8 mouse cellular contexts compared by ENCODE assay signal in the genomic region with DNA sequence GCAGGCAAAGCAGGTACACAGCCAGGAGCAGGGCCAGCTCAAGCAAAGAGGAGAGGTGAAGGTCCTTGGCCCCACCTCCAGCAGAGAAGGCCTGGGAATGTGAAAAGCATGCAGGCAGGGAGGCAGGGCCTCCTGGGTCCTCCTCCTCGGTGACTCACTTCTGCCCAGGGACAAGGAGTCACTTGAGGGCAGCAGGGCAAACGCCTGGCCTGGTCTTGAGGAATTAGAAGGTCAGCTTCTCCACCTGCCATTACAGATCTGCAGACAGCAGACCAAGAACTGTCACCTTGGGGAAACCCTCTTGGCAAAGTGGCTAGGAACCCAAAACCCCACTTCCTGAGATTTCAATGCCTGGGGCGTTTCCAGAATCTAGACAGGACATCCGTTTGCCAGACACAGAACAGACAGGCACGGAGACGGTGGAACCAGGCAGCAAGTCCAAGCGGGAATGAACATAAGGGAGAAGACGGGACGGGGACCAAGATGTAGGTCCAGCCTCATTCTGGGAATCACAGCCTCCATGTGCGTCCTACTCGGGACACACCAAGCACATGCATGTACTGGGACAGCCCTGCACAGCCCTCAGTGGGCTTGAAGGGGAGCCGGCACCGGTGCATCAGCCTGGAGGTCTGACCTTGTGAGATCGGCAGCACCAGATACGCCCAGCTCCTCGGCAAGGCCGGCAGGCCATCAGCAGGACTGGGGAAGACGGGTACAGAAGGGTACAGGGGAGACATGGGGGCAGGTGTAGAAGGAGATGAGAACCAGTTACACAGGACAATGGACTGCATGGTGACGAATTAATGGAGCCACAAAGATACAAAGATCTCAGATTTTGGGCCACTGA. TPM values are rescaled to one million over a fixed set of nuclear protein-coding genes. Genes with fewer than 3 reads are reported as not detected.
DNase-seq lines count a peak whose midpoint lies in the region; ATAC-seq and TF ChIP-seq lines count a peak whose summit lies in the region.

No protein-coding gene starts in this region.

- H3K4me3 ChIP-seq in E14TG2a.4 (replicated peaks; ENCODE audit: low read length), result peak overlapping the region; percentile 91
- peak overlapping the region; percentile 90 for H3K4me3 ChIP-seq in hindbrain, postnatal 0 days (ENCODE audit: low read length)
- H3K4me3 ChIP-seq in liver, embryonic 14.5 days (ENCODE audit: insufficient read depth in 1 of 2, low read depth in 2 of 2, low read length in 2 of 2), result peak overlapping the region; percentile 67
- H3K4me3 ChIP-seq in neural tube, embryonic 12.5 days, result peak overlapping the region; percentile 82

- no peak for TF ChIP-seq CTCF in E14TG2a.4 (conservative IDR thresholded peaks at IDR 0.05; ENCODE audit: low read length)
- no peak; the same call in 1 of the 2 replicates for TF ChIP-seq CTCF in hindbrain, postnatal 0 days (IDR thresholded peaks at IDR 0.05; ENCODE audit: low read depth)
- no peak for TF ChIP-seq CTCF in liver, embryonic 14.5 days (IDR thresholded peaks at IDR 0.05; ENCODE audit: low read depth)

- intact Hi-C loops in left cerebral cortex, postnatal 4 days (cut with DNase I), result no loop called here

- peaks cover 26% of the 10 kb centered on the region for H3K27me3 ChIP-seq in E14TG2a.4 (ENCODE audit: insufficient read depth, low read length)
- H3K27me3 ChIP-seq in hindbrain, postnatal 0 days (ENCODE audit: insufficient read depth, low read length), result no peaks in the 10 kb centered on the region
- H3K27me3 ChIP-seq in liver, embryonic 14.5 days (ENCODE audit: control insufficient read depth, insufficient read depth, low read length), result no peaks in the 10 kb centered on the region
- H3K27me3 ChIP-seq in neural tube, embryonic 12.5 days (replicated peaks), result no peaks in the 10 kb centered on the region

- peak overlapping the region; percentile 96 for H3K9ac ChIP-seq in hindbrain, postnatal 0 days (replicated peaks; ENCODE audit: low read length)
- H3K9ac ChIP-seq in liver, embryonic 14.5 days (replicated peaks), result no peak overlapping the region
- H3K9ac ChIP-seq in neural tube, embryonic 12.5 days, result no peak overlapping the region

- H3K4me2 ChIP-seq in hindbrain, postnatal 0 days (ENCODE audit: low read depth, low read length), result peak overlapping the region; percentile 95
- peak overlapping the region; percentile 74 for H3K4me2 ChIP-seq in liver, embryonic 14.5 days (ENCODE audit: low read depth)
- H3K4me2 ChIP-seq in neural tube, embryonic 12.5 days (replicated peaks), result peak overlapping the region; percentile 96

- H3K36me3 ChIP-seq in E14TG2a.4 (ENCODE audit: insufficient read depth, low read length), result peaks cover under 1% of the 10 kb centered on the region; the same call in 1 of the 2 replicates
- peaks cover under 1% of the 10 kb centered on the region; the same call in 1 of the 2 replicates for H3K36me3 ChIP-seq in hindbrain, postnatal 0 days (ENCODE audit: insufficient read depth, low read length)
- 0 out of 2 replicates have a peak, but pooled peaks cover under 1% of the 10 kb centered on the region for H3K36me3 ChIP-seq in liver, embryonic 14.5 days (replicated peaks; ENCODE audit: control insufficient read depth, insufficient read depth, low read depth)
- H3K36me3 ChIP-seq in neural tube, embryonic 12.5 days, result peaks cover 2% of the 10 kb centered on the region

- peak; percentile 89 for DNase-seq in adrenal gland, postnatal 14 days
- DNase-seq in gastrocnemius, adult 8-10 months (ENCODE audit: low spot score in 2 of 2), result peak; percentile 24 to 36
- no peak for DNase-seq in hindbrain, postnatal 0 days (ENCODE audit: low spot score)
- no peak for DNase-seq in liver, embryonic 14.5 days (ENCODE audit: low read depth in 3 of 3, low spot score in 3 of 3)
- DNase-seq in left cerebral cortex, postnatal 4 days, result no peak
- no peak for DNase-seq in frontal cortex, adult 2 months (ENCODE audit: extremely low spot score in 1 of 2, low spot score in 1 of 2)

- peaks cover 56% of the 10 kb centered on the region for H3K4me1 ChIP-seq in E14TG2a.4 (replicated peaks; ENCODE audit: low read depth, low read length)
- H3K4me1 ChIP-seq in hindbrain, postnatal 0 days (ENCODE audit: insufficient read depth, low read length), result peaks cover 20% of the 10 kb centered on the region
- peaks cover 15 to 31% of the 10 kb centered on the region in 2 experiments for H3K4me1 ChIP-seq in liver, embryonic 14.5 days (replicated peaks; ENCODE audit: control insufficient read depth in 2 of 2, insufficient read depth in 2 of 2, low read length in 1 of 2)
- H3K4me1 ChIP-seq in neural tube, embryonic 12.5 days, result peaks cover 17% of the 10 kb centered on the region

- TF ChIP-seq EP300 in liver, embryonic 14.5 days (IDR thresholded peaks at IDR 0.05; ENCODE audit: low read depth), result no peak

- peak; percentile 18 for ATAC-seq in hindbrain, postnatal 0 days
- no peak for ATAC-seq in liver, embryonic 14.5 days (ENCODE audit: insufficient read depth)
- no peak for ATAC-seq in neural tube, embryonic 12.5 days (ENCODE audit: low FRiP score, low read depth)

- no peaks in the 10 kb centered on the region for H3K9me3 ChIP-seq in E14TG2a.4 (ENCODE audit: low read length)
- H3K9me3 ChIP-seq in hindbrain, postnatal 0 days (ENCODE audit: low read length), result no peaks in the 10 kb centered on the region
- no peaks in the 10 kb centered on the region for H3K9me3 ChIP-seq in liver, embryonic 14.5 days (ENCODE audit: control insufficient read depth, low read length)
- H3K9me3 ChIP-seq in neural tube, embryonic 12.5 days, result no peaks in the 10 kb centered on the region

- H3K27ac ChIP-seq in hindbrain, postnatal 0 days, result peak overlapping the region; percentile 85; the same call in 1 of the 2 replicates
- H3K27ac ChIP-seq in liver, embryonic 14.5 days, result no peak overlapping the region
- H3K27ac ChIP-seq in neural tube, embryonic 12.5 days, result no peak overlapping the region

- 48% methylated on average over 19 of the region's 19 CpGs for whole genome bisulfite sequencing in hindbrain, postnatal 0 days
- 33% methylated on average over 19 of the region's 19 CpGs for WGBS in liver, embryonic 14.5 days (ENCODE audit: insufficient replicate concordance)
- 61% methylated on average over 19 of the region's 19 CpGs for WGBS in neural tube, embryonic 12.5 days

RNA-seq across cellular contexts. Expression of a gene that starts 1.4 kb away (rescaled TPM):
- 125 and 151 TPM in 2 replicates for total RNA-seq in adrenal gland, postnatal 14 days (2021)
- total RNA-seq in gastrocnemius, adult 8-10 months (2022), result 10 to 100 TPM; 23.2 to 24.1 (median 23.6) TPM
- 54.7 and 65.6 TPM in 2 replicates for total RNA-seq in hindbrain, postnatal 0 days (2014; rRNA removed)
- 18.2 and 21.8 TPM in 2 replicates for polyA plus RNA-seq in hindbrain, postnatal 0 days (2015; fragmentation: Nextera tagmentation; extraction: Ambion mirVana)
- 8.7 and 9.5 TPM in 2 replicates for polyA plus RNA-seq in liver, embryonic 14.5 days (2012; rRNA removed)
- polyA plus RNA-seq in liver, embryonic 14.5 days (2014; fragmentation: Nextera tagmentation; extraction: Ambion mirVana), result 6.9 TPM in 2 replicates
- polyA plus RNA-seq in neural tube, embryonic 12.5 days (2016; fragmentation: Nextera tagmentation; extraction: Ambion mirVana), result 30.0 and 32.1 TPM in 2 replicates
- total RNA-seq in left cerebral cortex, postnatal 4 days (2021), result 100 to 1,000 TPM in 1 of 2 experiments, 10 to 100 TPM in 1; 98.7 to 107 TPM
- polyA plus RNA-seq in frontal cortex, adult 2 months (2012; rRNA removed), result 51.9 and 61.9 TPM in 2 replicates

RNA-seq across cellular contexts. Expression of a gene that starts 17.4 kb away (rescaled TPM):
- total RNA-seq in adrenal gland, postnatal 14 days (2021), result 31.2 and 32.9 TPM in 2 replicates
- total RNA-seq in gastrocnemius, adult 8-10 months (2022), result 10 to 100 TPM; 10.6 to 12.0 (median 11.7) TPM
- 36.2 and 44.6 TPM in 2 replicates for total RNA-seq in hindbrain, postnatal 0 days (2014; rRNA removed)
- polyA plus RNA-seq in hindbrain, postnatal 0 days (2015; fragmentation: Nextera tagmentation; extraction: Ambion mirVana), result 72.3 and 75.9 TPM in 2 replicates
- 92.3 and 110 TPM in 2 replicates for polyA plus RNA-seq in liver, embryonic 14.5 days (2012; rRNA removed)
- 191 and 199 TPM in 2 replicates for polyA plus RNA-seq in liver, embryonic 14.5 days (2014; fragmentation: Nextera tagmentation; extraction: Ambion mirVana)
- 141 and 142 TPM in 2 replicates for polyA plus RNA-seq in neural tube, embryonic 12.5 days (2016; fragmentation: Nextera tagmentation; extraction: Ambion mirVana)
- total RNA-seq in left cerebral cortex, postnatal 4 days (2021), result 10 to 100 TPM; 39.1 to 39.7 TPM
- polyA plus RNA-seq in frontal cortex, adult 2 months (2012; rRNA removed), result 27.2 and 30.6 TPM in 2 replicates

RNA-seq across cellular contexts. Expression of a gene that starts 31.1 kb away (rescaled TPM):
- total RNA-seq in adrenal gland, postnatal 14 days (2021), result 0.98 and 1.4 TPM in 2 replicates
- under 1 TPM in 2 of 4 experiments, not detected in 2; 0.15 to 0.16 TPM for total RNA-seq in gastrocnemius, adult 8-10 months (2022)
- 2.6 and 4.7 TPM in 2 replicates for total RNA-seq in hindbrain, postnatal 0 days (2014; rRNA removed)
- polyA plus RNA-seq in hindbrain, postnatal 0 days (2015; fragmentation: Nextera tagmentation; extraction: Ambion mirVana), result 0.40 and 0.49 TPM in 2 replicates
- 0.09 and 0.19 TPM in 2 replicates for polyA plus RNA-seq in liver, embryonic 14.5 days (2012; rRNA removed)
- polyA plus RNA-seq in liver, embryonic 14.5 days (2014; fragmentation: Nextera tagmentation; extraction: Ambion mirVana), result 0.18 and 0.47 TPM in 2 replicates
- 0.41 and 0.66 TPM in 2 replicates for polyA plus RNA-seq in neural tube, embryonic 12.5 days (2016; fragmentation: Nextera tagmentation; extraction: Ambion mirVana)
- total RNA-seq in left cerebral cortex, postnatal 4 days (2021), result 1 to 10 TPM in 1 of 2 experiments, under 1 TPM in 1; 0.95 to 1.1 TPM
- polyA plus RNA-seq in frontal cortex, adult 2 months (2012; rRNA removed), result 2.2 TPM in 2 replicates

RNA-seq across cellular contexts. Expression of a gene that starts 43.5 kb away (rescaled TPM):
- 47.5 and 49.0 TPM in 2 replicates for total RNA-seq in adrenal gland, postnatal 14 days (2021)
- 10 to 100 TPM; 14.6 to 17.2 (median 15.6) TPM for total RNA-seq in gastrocnemius, adult 8-10 months (2022)
- 9.2 and 10.4 TPM in 2 replicates for total RNA-seq in hindbrain, postnatal 0 days (2014; rRNA removed)
- 8.2 and 8.6 TPM in 2 replicates for polyA plus RNA-seq in hindbrain, postnatal 0 days (2015; fragmentation: Nextera tagmentation; extraction: Ambion mirVana)
- 8.6 and 11.3 TPM in 2 replicates for polyA plus RNA-seq in liver, embryonic 14.5 days (2012; rRNA removed)
- 8.7 and 8.9 TPM in 2 replicates for polyA plus RNA-seq in liver, embryonic 14.5 days (2014; fragmentation: Nextera tagmentation; extraction: Ambion mirVana)
- polyA plus RNA-seq in neural tube, embryonic 12.5 days (2016; fragmentation: Nextera tagmentation; extraction: Ambion mirVana), result 14.2 and 15.7 TPM in 2 replicates
- 10 to 100 TPM in 1 of 2 experiments, 1 to 10 TPM in 1; 9.4 to 11.5 TPM for total RNA-seq in left cerebral cortex, postnatal 4 days (2021)
- polyA plus RNA-seq in frontal cortex, adult 2 months (2012; rRNA removed), result 21.8 and 23.0 TPM in 2 replicates

RNA-seq across cellular contexts. Expression of a gene that starts 45.1 kb away (rescaled TPM):
- 39.6 and 47.5 TPM in 2 replicates for total RNA-seq in adrenal gland, postnatal 14 days (2021)
- total RNA-seq in gastrocnemius, adult 8-10 months (2022), result 10 to 100 TPM; 14.5 to 18.1 (median 17.6) TPM
- 71.5 and 84.9 TPM in 2 replicates for total RNA-seq in hindbrain, postnatal 0 days (2014; rRNA removed)
- polyA plus RNA-seq in hindbrain, postnatal 0 days (2015; fragmentation: Nextera tagmentation; extraction: Ambion mirVana), result 114 and 121 TPM in 2 replicates
- polyA plus RNA-seq in liver, embryonic 14.5 days (2012; rRNA removed), result 22.5 and 27.2 TPM in 2 replicates
- polyA plus RNA-seq in liver, embryonic 14.5 days (2014; fragmentation: Nextera tagmentation; extraction: Ambion mirVana), result 32.5 and 34.7 TPM in 2 replicates
- 182 and 186 TPM in 2 replicates for polyA plus RNA-seq in neural tube, embryonic 12.5 days (2016; fragmentation: Nextera tagmentation; extraction: Ambion mirVana)
- total RNA-seq in left cerebral cortex, postnatal 4 days (2021), result 10 to 100 TPM; 74.7 to 77.4 TPM
- polyA plus RNA-seq in frontal cortex, adult 2 months (2012; rRNA removed), result 86.3 and 90.2 TPM in 2 replicates

Comparison
In these comparisons a context has a peak if more than half of its experiments do, and no peak if none do; other contexts are left out.
1. DNase-seq: peak in adrenal gland, postnatal 14 days (single experiment) and gastrocnemius, adult 8-10 months (2 of 2); none in hindbrain, postnatal 0 days (single experiment), liver, embryonic 14.5 days (0 of 3), left cerebral cortex, postnatal 4 days (single experiment) and frontal cortex, adult 2 months (0 of 2).
2. Peak in every context shown above with its lines, with median percentiles within 50 percentile points of each other: H3K4me3 ChIP-seq and H3K4me2 ChIP-seq.